In the genomic region with DNA sequence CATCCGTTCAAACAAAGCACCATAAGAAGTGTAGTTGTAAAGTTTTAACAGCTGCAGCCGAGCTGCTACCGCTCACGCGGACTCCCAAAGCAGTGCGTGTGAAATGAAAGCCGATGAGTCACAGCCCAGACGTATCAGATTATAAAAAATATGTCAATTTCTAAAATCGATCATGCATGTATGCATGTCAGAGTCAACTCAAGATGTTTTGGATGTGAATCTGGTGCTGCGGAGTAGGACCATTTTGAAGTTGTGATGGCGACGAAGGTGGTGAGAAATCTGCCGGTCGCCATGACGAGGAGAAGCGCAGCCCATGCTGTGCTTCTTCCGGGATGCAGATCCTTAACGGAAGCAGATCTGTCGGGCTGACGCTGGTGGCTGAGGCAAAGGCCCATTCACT, we compare ENCODE assay signal across 14 mouse cellular contexts.
DNase-seq lines count a peak whose midpoint lies in the region; ATAC-seq and TF ChIP-seq lines count a peak whose summit lies in the region.
"Had no signal": no experiment of that assay in that cellular context is flagged by ENCODE, and none has a peak within 500 bp of the region (broad histone marks: within the 10 kb centered on the region; RNA-seq: fewer than 3 reads in every experiment).

No protein-coding gene starts in this region.

- H3K9me3 ChIP-seq in limb, embryonic 15.5 days, result no peaks in the 10 kb centered on the region
- no peaks in the 10 kb centered on the region for H3K9me3 ChIP-seq in liver, postnatal 0 days (ENCODE audit: low read length)
- H3K9me3 ChIP-seq in kidney, embryonic 16.5 days (ENCODE audit: low read length), result no peaks in the 10 kb centered on the region
- H3K9me3 ChIP-seq in midbrain, embryonic 14.5 days (ENCODE audit: control insufficient read depth, low read length), result no peaks in the 10 kb centered on the region
- H3K9me3 ChIP-seq: embryonic facial prominence, embryonic 12.5 days; heart, embryonic 12.5 days; liver, embryonic 13.5 days had no signal

- 58% methylated on average over 20 of the region's 20 CpGs for WGBS in limb, embryonic 15.5 days
- 79% methylated on average over 20 of the region's 20 CpGs for WGBS in liver, postnatal 0 days (ENCODE audit: insufficient replicate concordance)
- WGBS in kidney, embryonic 16.5 days, result 79% methylated on average over 20 of the region's 20 CpGs
- WGBS in midbrain, embryonic 14.5 days, result 69% methylated on average over 20 of the region's 20 CpGs

- H3K36me3 ChIP-seq in limb, embryonic 15.5 days, result no peaks in the 10 kb centered on the region
- H3K36me3 ChIP-seq in liver, postnatal 0 days (replicated peaks; ENCODE audit: insufficient read depth, low read length), result no peaks in the 10 kb centered on the region
- no peaks in the 10 kb centered on the region for H3K36me3 ChIP-seq in kidney, embryonic 16.5 days (ENCODE audit: insufficient read depth, low read length)
- H3K36me3 ChIP-seq in midbrain, embryonic 14.5 days (ENCODE audit: control insufficient read depth, insufficient read depth, low read length), result no peaks in the 10 kb centered on the region
- H3K36me3 ChIP-seq: embryonic facial prominence, embryonic 12.5 days; heart, embryonic 12.5 days; liver, embryonic 13.5 days had no signal

- no peak for TF ChIP-seq POLR2A in cortical plate, adult 2 months (IDR thresholded peaks at IDR 0.05; ENCODE audit: extremely low read depth, insufficient read depth, low read length)

- intact Hi-C loops in left cerebral cortex, postnatal 4 days (cut with DNase I), result no loop called here

- peak; percentile 35 for DNase-seq in left cerebral cortex, adult 11 months (ENCODE audit: low spot score)
- DNase-seq in left cerebral cortex, postnatal 4 days, result no peak
- peak; percentile 44 for DNase-seq in layer of hippocampus, adult 9-10 months (ENCODE audit: low spot score)
- DNase-seq in liver, postnatal 0 days, result no peak
- DNase-seq in midbrain, embryonic 14.5 days, result no peak
- DNase-seq: adrenal gland, postnatal 25 days; cerebellum, adult 18-20 months; liver, embryonic 13.5 days had no signal

- no peak overlapping the region for H3K27ac ChIP-seq in cortical plate, adult 2 months (ENCODE audit: insufficient read depth, low read length)
- H3K27ac ChIP-seq in limb, embryonic 15.5 days, result no peak overlapping the region
- H3K27ac ChIP-seq in liver, postnatal 0 days (ENCODE audit: low read depth), result no peak overlapping the region
- H3K27ac ChIP-seq in kidney, embryonic 16.5 days (ENCODE audit: low read length), result no peak overlapping the region
- no peak overlapping the region for H3K27ac ChIP-seq in midbrain, embryonic 14.5 days (replicated peaks; ENCODE audit: low read depth, low read length)
- H3K27ac ChIP-seq: embryonic facial prominence, embryonic 12.5 days; kidney, postnatal 0 days; liver, embryonic 13.5 days had no signal

- H3K4me2 ChIP-seq in limb, embryonic 15.5 days, result 0 out of 2 replicates have a peak overlapping the region, but pooled peaks have one; percentile 22
- H3K4me2 ChIP-seq in liver, postnatal 0 days (ENCODE audit: low read depth, low read length), result no peak overlapping the region
- no peak overlapping the region for H3K4me2 ChIP-seq in kidney, embryonic 16.5 days (replicated peaks; ENCODE audit: low read depth, low read length)
- no peak overlapping the region for H3K4me2 ChIP-seq in midbrain, embryonic 14.5 days (ENCODE audit: low read length)
- H3K4me2 ChIP-seq: embryonic facial prominence, embryonic 12.5 days; heart, embryonic 12.5 days; liver, embryonic 13.5 days had no signal

- H3K27me3 ChIP-seq in limb, embryonic 15.5 days, result no peaks in the 10 kb centered on the region
- no peaks in the 10 kb centered on the region for H3K27me3 ChIP-seq in liver, postnatal 0 days (ENCODE audit: insufficient read depth, low read length)
- no peaks in the 10 kb centered on the region for H3K27me3 ChIP-seq in kidney, embryonic 16.5 days (ENCODE audit: insufficient read depth, low read length)
- H3K27me3 ChIP-seq in midbrain, embryonic 14.5 days (ENCODE audit: control insufficient read depth, insufficient read depth, low read length), result no peaks in the 10 kb centered on the region; the same call in 1 of the 2 replicates
- H3K27me3 ChIP-seq: embryonic facial prominence, embryonic 12.5 days; heart, embryonic 12.5 days; liver, embryonic 13.5 days had no signal

- peak overlapping the region; percentile 15 for H3K4me3 ChIP-seq in cortical plate, adult 2 months (ENCODE audit: insufficient read depth, low read length)
- H3K4me3 ChIP-seq in limb, embryonic 15.5 days, result no peak overlapping the region
- no peak overlapping the region for H3K4me3 ChIP-seq in liver, postnatal 0 days (ENCODE audit: low read depth, low read length)
- H3K4me3 ChIP-seq in kidney, embryonic 16.5 days (ENCODE audit: low read length), result no peak overlapping the region
- H3K4me3 ChIP-seq in midbrain, embryonic 14.5 days (replicated peaks; ENCODE audit: low read depth, low read length), result no peak overlapping the region
- H3K4me3 ChIP-seq: embryonic facial prominence, embryonic 12.5 days; heart, embryonic 12.5 days; liver, embryonic 13.5 days had no signal

- TF ChIP-seq CTCF in cortical plate, adult 2 months (IDR thresholded peaks at IDR 0.05; ENCODE audit: extremely low read depth, insufficient read depth, low read length), result no peak
- no peak for TF ChIP-seq CTCF in liver, postnatal 0 days (IDR thresholded peaks at IDR 0.05; ENCODE audit: low read depth)

- no peak for ATAC-seq in limb, embryonic 15.5 days (ENCODE audit: insufficient number of reproducible peaks, low FRiP score, low TSS enrichment, low read depth)
- no peak for ATAC-seq in liver, postnatal 0 days
- no peak for ATAC-seq in kidney, embryonic 16.5 days (ENCODE audit: low FRiP score, low TSS enrichment)
- no peak for ATAC-seq in midbrain, embryonic 14.5 days (ENCODE audit: low FRiP score, low TSS enrichment)

- no peak overlapping the region for H3K9ac ChIP-seq in limb, embryonic 15.5 days
- H3K9ac ChIP-seq in liver, postnatal 0 days (replicated peaks), result no peak overlapping the region
- no peak overlapping the region for H3K9ac ChIP-seq in kidney, embryonic 16.5 days (replicated peaks; ENCODE audit: low read length)
- no peak overlapping the region for H3K9ac ChIP-seq in midbrain, embryonic 14.5 days (replicated peaks; ENCODE audit: low read length)
- H3K9ac ChIP-seq: embryonic facial prominence, embryonic 12.5 days; heart, embryonic 12.5 days; liver, embryonic 13.5 days had no signal

- TF ChIP-seq EP300 in liver, postnatal 0 days (IDR thresholded peaks at IDR 0.05; ENCODE audit: low read depth), result no peak

- peaks cover 6% of the 10 kb centered on the region; the same call in 1 of the 2 replicates for H3K4me1 ChIP-seq in cortical plate, adult 2 months (ENCODE audit: control insufficient read depth, insufficient read depth, low read length)
- 0 out of 2 replicates have a peak, but pooled peaks cover 15% of the 10 kb centered on the region for H3K4me1 ChIP-seq in limb, embryonic 15.5 days
- H3K4me1 ChIP-seq in liver, postnatal 0 days (ENCODE audit: insufficient read depth), result 0 out of 2 replicates have a peak, but pooled peaks cover 3% of the 10 kb centered on the region
- H3K4me1 ChIP-seq in kidney, embryonic 16.5 days (ENCODE audit: insufficient read depth, low read length), result peaks cover 11% of the 10 kb centered on the region
- no peaks in the 10 kb centered on the region for H3K4me1 ChIP-seq in midbrain, embryonic 14.5 days (ENCODE audit: control insufficient read depth, insufficient read depth, low read length)
- H3K4me1 ChIP-seq: heart, embryonic 12.5 days; liver, embryonic 13.5 days had no signal

Comparison
In these comparisons a context has a peak if more than half of its experiments do, and no peak if none do; other contexts are left out.
1. DNase-seq: peak in left cerebral cortex, adult 11 months (single experiment) and layer of hippocampus, adult 9-10 months (single experiment); none in left cerebral cortex, postnatal 4 days (single experiment), liver, postnatal 0 days (single experiment) and midbrain, embryonic 14.5 days (single experiment).